Mouse (Mus musculus) cortical plate, adult 2 months (tissue): ENCODE results near the gene Shroom3.
A peak's percentile ranks its signal among the peaks of the same experiment; 100 is the strongest.

ENCODE experiments used
- CTCF ChIP-seq: fragments of 200-500 bp; IDR thresholded peaks from 2 replicates; pipeline ENCODE4 v1.5.1; 2011; ENCODE audit warnings: mild to moderate bottlenecking, control low read depth, low read length; ENCODE audit not compliant: insufficient read depth; ENCODE audit errors: extremely low read depth
- POLR2A ChIP-seq: fragments of 200-500 bp; IDR thresholded peaks from 2 replicates; pipeline ENCODE4 v1.6.1; 2011; ENCODE audit warnings: mild to moderate bottlenecking, low read length, control low read depth; ENCODE audit not compliant: insufficient read depth; ENCODE audit errors: extremely low read depth

GRCm38 (mm10) chr5:92728252-92728828 is 45.1 kb downstream of the Shroom3 start:
- TF ChIP-seq POLR2A, result no peak
- TF ChIP-seq CTCF, result peak; percentile 91
